Mouse (Mus musculus) kidney, postnatal 4 days (tissue): ENCODE results near the gene Klhdc1.

Experiments used
- DNase-seq, 2 experiments: peaks; one replicate each; pipeline ENCODE4 v3.0.0; 2021; ENCODE audit warnings: mixed read lengths in 2 of 2

Gene Klhdc1

GRCm38 (mm10) chr12:69240876-69241275, at the start of gene Klhdc1:
Gene Klhdc1 (plus strand): TSS chr12:69241176.
- no peak for DNase-seq

- no peak for DNase-seq
Observed at GRCm38 (mm10) chr12:69191396-69191795, 49.6 kb upstream of the Klhdc1 start.

GRCm38 (mm10) chr12:69192637-69193036, 48.3 kb upstream of the Klhdc1 start:
- no peak for DNase-seq

GRCm38 (mm10) chr12:69196444-69197377, 44.3 kb upstream of the Klhdc1 start, which contains the start of gene Gm49383:
Gene Gm49383 (minus strand): TSS chr12:69197104.
- peak; percentile 79 to 86 for DNase-seq

- peak; percentile 71 to 81 for DNase-seq
Observed at GRCm38 (mm10) chr12:69197378-69198163, 43.4 kb upstream of the Klhdc1 start.

DNA sequence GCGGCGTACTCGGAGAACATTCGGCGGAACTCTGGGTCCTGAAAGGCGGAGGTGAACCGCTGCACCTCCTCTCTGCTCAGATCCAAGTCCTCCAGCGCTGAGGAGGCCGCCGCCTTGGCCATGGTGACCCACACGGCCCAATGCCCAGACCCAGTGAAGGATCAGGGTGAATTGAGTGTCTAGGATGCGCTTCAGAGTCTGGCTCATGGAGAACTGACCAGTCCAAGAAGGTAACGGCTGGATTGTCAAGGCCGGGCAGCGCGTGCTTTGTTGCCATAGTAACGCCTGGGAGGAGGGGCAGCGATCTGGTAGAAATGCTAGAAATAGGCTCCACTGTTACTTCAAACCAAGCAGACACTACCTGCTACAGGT, 42.8 kb upstream of the Klhdc1 start, which contains the start of gene Dnaaf2:
TSS of gene Dnaaf2 (minus strand) at position 266 of the 372 bp plus-strand sequence.
- DNase-seq, result peak; percentile 88 to 92

GRCm38 (mm10) chr12:69198985-69199384, 42.0 kb upstream of the Klhdc1 start:
- DNase-seq, result no peak

- DNase-seq, result no peak
Observed at GRCm38 (mm10) chr12:69204052-69204833, 36.7 kb upstream of the Klhdc1 start, which contains the start of gene Gm49384. Gene Gm49384 (minus strand): TSS chr12:69204267.

DNA sequence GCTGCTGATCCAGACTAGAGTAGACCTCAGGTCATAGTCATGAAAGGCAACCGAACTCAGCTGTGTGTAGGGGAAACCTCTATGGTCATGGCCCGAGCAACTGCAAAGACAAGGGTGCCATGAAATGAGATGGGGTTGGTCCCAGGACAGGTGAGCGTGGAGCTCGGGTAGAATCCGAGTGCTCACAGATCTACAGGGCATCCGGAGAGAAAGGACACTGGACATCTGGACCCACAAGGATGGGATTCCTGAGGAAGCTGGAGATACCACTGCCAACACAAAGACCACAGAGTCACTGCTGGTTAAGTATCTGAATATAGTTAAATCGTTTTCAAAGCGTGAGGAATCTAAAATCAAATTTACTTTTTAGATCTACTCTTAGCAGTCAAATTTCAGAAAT, 33.6 kb upstream of the Klhdc1 start:
- no peak for DNase-seq

DNA sequence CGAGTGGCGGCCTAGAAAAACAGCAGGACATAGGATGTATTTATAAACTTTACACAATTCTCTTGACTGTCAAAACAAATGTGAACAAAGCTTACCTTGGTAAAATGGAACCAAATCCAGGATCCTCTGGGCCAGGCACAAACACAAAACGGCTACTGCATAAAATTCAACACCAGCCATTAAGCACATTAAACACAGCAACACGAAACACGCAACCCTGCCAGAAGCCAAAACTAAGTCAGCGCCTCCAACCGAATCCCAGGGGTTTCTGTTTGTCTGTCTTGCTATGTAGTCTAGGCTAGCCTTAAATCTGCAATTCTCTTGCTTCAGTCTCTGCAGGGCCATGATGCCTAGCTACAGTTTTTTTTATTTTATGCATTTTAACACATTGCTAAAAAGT, 33.0 kb upstream of the Klhdc1 start:
- no peak for DNase-seq

- DNase-seq, result no peak
Observed at GRCm38 (mm10) chr12:69208520-69208919, 32.5 kb upstream of the Klhdc1 start.

DNA sequence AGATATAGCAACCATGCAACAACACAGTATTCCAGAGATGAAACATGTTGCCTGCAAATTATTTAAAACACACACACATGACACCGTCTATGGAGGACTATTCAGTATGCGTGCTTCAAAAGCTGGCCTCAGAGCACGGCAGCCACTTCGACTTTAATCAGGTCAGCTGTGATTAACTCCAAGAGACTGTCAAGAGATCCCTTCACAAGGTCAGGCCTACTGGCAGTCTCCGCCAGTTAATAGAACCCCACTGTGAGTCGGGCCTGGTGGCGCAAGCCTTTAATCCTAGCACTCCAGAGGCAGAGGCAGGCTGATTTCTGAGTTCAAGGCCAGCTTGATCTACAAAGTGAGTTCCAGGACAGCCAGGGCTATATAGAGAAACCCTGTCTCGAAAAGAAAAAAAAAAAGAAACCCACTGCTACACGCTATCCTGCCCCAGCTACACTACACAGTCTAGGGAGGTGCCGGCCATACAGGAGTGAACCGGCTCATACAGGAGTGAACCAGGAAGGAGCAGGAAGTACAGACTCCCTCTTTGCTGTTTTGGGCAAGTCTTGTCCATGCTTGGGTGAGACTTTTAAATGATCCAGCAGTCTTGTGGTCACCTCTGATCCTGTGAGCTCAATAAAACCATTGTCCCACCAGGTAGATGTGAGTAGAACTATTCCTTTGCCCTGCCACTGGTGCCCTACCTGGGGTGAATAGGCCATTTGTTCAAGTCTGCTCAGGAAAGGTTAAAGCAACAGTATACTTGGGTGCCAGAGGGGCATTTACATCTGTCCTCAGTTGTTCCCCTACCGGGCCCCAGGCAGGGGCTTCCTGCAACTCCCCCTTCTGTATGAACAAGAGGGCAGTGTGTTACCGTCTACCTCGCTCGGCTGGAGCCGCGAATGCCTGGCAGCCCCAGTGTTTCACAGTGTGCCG, 30.7 kb upstream of the Klhdc1 start:
- DNase-seq, result no peak

DNA sequence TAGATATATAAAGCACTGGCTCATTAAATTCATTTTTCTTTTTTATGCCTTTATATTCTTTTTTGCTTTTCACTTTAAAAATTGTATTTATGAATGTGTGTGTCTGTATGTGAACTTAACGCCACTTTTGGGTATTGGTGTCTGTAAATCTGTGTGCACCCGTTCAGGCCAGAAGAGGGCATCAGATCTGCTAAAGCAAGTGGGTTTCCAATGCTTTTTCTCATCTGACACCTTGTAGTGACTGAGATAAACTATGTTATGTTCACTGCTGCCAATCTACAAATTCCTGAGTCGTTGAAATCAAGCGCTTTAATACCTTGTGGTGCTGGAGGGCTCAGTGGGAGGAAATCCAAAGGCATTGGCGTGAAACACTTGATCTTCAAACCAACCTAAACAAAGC, 29.9 kb upstream of the Klhdc1 start:
- peak; percentile 37 to 43 for DNase-seq

- DNase-seq, result no peak
Observed at GRCm38 (mm10) chr12:69213186-69213777, 27.7 kb upstream of the Klhdc1 start.

DNA sequence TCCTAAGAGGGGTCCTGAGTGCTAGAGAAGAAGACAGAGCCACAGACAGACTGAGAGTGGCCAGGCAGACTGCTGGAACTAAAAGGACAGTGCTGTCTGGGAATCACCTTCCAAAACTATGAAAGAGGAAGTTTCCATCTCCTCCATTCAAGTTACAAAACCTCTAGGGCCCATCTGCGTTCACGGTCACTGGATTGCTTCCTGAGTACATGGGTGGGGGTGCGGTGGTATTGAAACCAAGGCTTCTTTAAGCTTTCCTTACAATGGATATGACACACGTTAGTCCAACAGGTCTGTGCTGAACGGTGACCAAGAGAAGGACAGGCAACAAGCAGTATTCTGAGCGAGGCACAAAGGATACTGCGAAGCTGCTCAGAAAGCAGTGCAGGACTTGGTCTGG, 26.6 kb upstream of the Klhdc1 start:
- DNase-seq, result no peak

DNA sequence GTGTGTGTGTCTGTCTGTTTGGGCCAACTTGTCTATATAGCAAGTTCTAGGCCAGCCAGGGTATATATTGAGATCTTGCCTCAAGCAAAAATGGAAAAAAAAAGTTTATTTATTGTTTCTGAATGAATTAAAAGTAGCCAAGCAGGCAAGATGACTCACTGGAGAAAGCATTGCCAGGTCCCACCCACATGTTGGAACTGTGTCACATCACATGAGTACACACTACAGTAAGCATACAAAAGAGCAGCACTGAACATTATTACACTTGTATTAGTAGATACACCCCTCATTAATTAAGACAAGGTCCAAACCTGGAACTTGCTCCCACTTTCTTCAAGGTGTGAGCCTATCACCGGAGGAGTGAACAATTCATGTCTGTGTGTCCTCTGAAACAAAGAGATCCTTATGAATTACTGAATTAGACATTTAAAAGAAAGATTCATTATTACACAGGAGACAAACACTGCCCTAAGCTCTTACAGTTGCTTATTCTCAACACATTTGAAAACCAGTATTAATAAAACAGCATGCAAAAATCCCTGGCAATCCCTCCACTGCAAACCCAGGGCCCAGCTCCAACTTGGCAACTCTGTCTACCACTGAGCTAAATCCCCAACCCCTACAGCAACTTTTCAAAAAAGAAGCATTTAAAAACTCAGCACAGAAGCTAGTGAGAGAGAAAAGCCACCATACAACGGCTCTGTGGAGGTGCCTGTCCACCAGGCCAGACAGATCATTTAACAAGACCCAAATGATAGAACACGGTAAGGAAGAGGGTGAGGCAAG, 25.8 kb upstream of the Klhdc1 start:
- DNase-seq, result no peak

GRCm38 (mm10) chr12:69216587-69216986, 24.4 kb upstream of the Klhdc1 start:
- no peak for DNase-seq

- peak; percentile 52 to 68 for DNase-seq
Observed at GRCm38 (mm10) chr12:69220613-69221277, 20.2 kb upstream of the Klhdc1 start.

DNA sequence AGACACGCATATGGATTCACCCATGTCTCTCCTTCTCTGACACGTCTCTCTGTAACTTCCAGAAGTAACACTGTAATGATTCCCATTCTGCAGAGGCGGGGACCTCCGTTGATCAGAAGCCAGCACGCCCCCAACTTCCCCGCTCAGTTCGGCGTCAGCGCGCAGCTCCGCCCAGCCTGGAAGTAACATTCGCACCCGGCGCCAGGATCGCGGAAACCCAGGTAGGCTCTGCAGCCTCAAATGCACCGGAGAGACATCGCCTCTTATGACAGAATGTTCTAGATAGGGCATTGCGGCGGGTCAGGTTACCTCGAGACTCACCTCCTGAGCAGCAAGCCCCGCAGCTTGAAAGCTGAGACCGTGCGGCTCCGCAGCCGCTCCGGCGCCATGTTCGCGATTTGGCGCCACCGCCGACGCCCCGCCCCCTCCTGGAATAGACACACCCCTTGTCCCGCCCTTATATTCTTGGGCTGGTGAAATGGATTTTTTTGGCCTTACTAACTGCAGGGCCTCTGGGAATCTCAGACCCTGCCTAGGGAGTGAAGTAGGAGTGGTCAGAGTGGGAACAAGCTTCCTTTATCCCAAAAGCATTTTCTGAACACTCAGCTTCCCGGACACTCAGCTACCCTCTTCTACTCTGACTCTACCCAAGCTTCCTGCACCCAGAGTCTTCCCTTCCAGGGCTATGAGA, 13.1 kb upstream of the Klhdc1 start, which contains the start of gene Pole2:
TSS of gene Pole2 (minus strand) at position 420 of the 691 bp plus-strand sequence.
- peak; percentile 95 for DNase-seq
